Mouse (Mus musculus) A20 (cell line): ENCODE measurements at regions not wholly inside any gene's neighbourhood (a gene's known extent, or its start where the extent isn't known, plus 50 kb on each side); places are given as distances from the start of the nearest gene placed in this dataset.

Source experiments
- DNase-seq: peaks from one replicate; pipeline ENCODE4 v3.0.0-alpha.2; 2011; ENCODE audit warnings: low read depth, low spot score

GRCm38 (mm10) chr15:67901191-67901601, 1400.5 kb upstream of the Lrrc6 start:
- DNase-seq, result no peak

GRCm38 (mm10) chr15:67899772-67900171, 1399.1 kb upstream of the Lrrc6 start:
- DNase-seq, result no peak

- DNase-seq, result no peak
These were observed 1398.3 kb upstream of the Lrrc6 start for GRCm38 (mm10) chr15:67898959-67899403.

- no peak for DNase-seq
These were observed 1391.4 kb upstream of the Lrrc6 start for GRCm38 (mm10) chr15:67892066-67892465.

GRCm38 (mm10) chr15:67890612-67891304, 1390.0 kb upstream of the Lrrc6 start:
- no peak for DNase-seq

- no peak for DNase-seq
These were observed 1387.8 kb upstream of the Lrrc6 start for GRCm38 (mm10) chr15:67888548-67888947.

- no peak for DNase-seq
These were observed 1354.6 kb upstream of the Lrrc6 start for GRCm38 (mm10) chr15:67855291-67855690.

- DNase-seq, result no peak
These were observed 1349.4 kb upstream of the Lrrc6 start for GRCm38 (mm10) chr15:67850118-67850517.

- no peak for DNase-seq
These were observed 1345.0 kb upstream of the Lrrc6 start for GRCm38 (mm10) chr15:67845707-67846106.

- no peak for DNase-seq
These were observed 1340.0 kb upstream of the Lrrc6 start for GRCm38 (mm10) chr15:67840671-67841070.

- DNase-seq, result no peak
These were observed 1325.2 kb upstream of the Lrrc6 start for GRCm38 (mm10) chr15:67825796-67826484.

- DNase-seq, result no peak
These were observed 1322.5 kb upstream of the Lrrc6 start for GRCm38 (mm10) chr15:67823226-67823625.

- DNase-seq, result no peak
These were observed 1299.2 kb upstream of the Lrrc6 start for GRCm38 (mm10) chr15:67799871-67800270.

- DNase-seq, result no peak
These were observed 1294.9 kb upstream of the Lrrc6 start for GRCm38 (mm10) chr15:67795578-67795977.

GRCm38 (mm10) chr15:67792822-67793221, 1292.1 kb upstream of the Lrrc6 start:
- no peak for DNase-seq

- DNase-seq, result no peak
These were observed 1287.9 kb upstream of the Lrrc6 start for GRCm38 (mm10) chr15:67788587-67788986.

- DNase-seq, result no peak
These were observed 1284.9 kb upstream of the Lrrc6 start for GRCm38 (mm10) chr15:67785583-67785982.

GRCm38 (mm10) chr15:67783754-67784153, 1283.0 kb upstream of the Lrrc6 start:
- DNase-seq, result no peak

GRCm38 (mm10) chr15:67782505-67782904, 1281.8 kb upstream of the Lrrc6 start:
- DNase-seq, result no peak

- no peak for DNase-seq
These were observed 1280.1 kb upstream of the Lrrc6 start for GRCm38 (mm10) chr15:67780856-67781255.

- no peak for DNase-seq
These were observed 1266.9 kb upstream of the Lrrc6 start for GRCm38 (mm10) chr15:67767624-67768023.

GRCm38 (mm10) chr15:67759221-67759620, 1258.5 kb upstream of the Lrrc6 start:
- no peak for DNase-seq

GRCm38 (mm10) chr15:67750582-67750981, 1249.9 kb upstream of the Lrrc6 start:
- no peak for DNase-seq
